Mouse (Mus musculus): Measurements from ENCODE around the gene Trappc10.

The Trappc10 gene

GRCm38 (mm10) chr10:78244438-78245224 lies at the start of gene Trappc10:
Gene Trappc10, minus strand, starts transcription at chr10:78244641.
- peak; percentile 91 for DNase-seq

GRCm38 (mm10) chr10:78293576-78293975 lies 49.1 kb upstream of the Trappc10 start:
- DNase-seq: peak; percentile 67

GRCm38 (mm10) chr10:78292381-78292780 lies 47.9 kb upstream of the Trappc10 start:
- DNase-seq: peak; percentile 67

DNA sequence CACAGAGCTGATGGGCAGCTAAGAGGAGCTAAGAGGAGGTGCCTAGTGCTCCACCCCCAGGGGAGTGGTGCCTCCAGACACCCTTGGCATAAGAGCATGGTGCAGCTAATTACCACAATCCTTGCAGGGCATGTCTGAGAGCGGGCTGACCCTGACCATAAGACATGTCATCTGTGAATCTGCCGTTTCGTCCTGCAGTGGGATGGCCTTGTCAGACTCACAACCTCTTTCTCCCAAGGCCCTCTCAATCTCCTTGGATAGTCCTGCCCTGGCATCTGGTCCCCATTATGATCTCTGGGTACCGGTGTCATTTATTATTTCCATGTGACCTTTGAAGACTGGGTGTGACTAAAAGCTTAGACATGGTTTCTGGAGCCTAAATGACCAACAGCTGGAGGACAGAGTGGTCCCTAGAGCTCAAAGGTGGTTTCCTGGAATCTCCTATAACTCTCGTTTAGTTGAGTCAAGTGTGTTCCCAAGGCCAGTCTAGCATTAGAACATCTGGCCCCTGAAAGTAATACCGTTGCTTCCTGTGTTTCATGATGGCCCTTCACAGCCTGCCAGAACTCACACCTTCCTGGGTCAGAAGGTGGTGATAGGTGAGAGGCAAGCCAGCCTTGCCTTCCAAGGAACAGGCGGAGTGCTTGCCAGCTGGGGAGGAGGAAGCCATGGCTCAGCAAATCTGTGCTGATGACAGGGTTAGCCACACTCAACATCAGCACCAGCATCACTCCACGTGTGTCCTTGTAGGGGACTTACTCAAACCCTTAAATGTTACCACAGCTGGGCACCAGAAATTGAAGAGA lies 46.5 kb upstream of the Trappc10 start:
- DNase-seq: no peak

DNA sequence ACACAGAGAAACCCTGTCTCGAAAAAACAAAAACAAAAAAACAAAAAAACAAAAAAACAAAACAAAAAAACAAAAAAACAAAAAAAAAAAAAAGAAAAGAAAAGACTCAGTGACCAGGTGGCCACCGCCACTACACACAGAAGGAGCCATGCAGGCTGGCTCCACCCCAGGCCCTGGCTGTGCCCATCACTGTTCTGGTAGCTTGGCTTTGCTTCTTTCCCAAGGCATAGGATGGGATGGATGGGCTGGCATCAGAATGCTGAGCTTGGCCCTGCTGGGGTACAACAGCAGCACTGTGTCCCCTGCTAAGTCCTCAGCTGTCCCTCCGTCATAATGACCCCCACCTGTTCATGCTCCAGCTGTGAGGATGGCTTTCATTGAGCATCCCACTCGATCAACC lies 44.5 kb upstream of the Trappc10 start:
- no peak for DNase-seq

GRCm38 (mm10) chr10:78288135-78288534 lies 43.7 kb upstream of the Trappc10 start:
- DNase-seq: no peak

DNA sequence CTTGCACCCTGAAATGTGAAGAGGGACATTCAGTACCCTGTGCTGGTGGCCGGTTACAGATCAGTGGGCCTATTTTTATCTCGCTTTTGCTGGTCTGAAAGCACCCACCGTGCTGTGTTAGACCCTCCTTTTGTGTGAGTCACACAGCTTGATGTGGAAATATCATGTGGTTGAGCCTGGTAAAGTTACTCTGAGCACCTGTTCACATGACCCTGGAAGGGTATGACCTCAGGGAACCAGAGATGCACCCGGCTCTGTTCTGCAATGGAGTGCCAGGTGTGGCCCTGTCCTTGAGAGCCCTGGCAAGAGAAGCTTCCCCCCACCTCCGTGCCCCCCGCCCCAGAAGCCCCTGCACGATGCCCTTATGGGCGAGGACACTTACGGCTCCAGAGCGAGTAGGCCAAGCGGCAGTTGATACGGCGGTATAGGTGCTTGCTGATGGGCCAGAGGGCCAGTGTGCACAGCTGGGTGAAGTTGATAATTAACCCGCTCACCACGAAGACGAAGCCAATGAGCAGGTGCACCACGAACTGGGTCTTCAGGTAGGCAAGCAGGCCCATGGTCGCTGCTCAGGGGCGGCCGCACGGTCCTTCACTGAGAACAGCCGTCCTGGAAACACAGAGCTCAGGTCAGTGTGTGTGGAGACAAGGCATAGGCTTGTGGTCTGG lies 43.2 kb upstream of the Trappc10 start:
- DNase-seq: peak; percentile 64

DNA sequence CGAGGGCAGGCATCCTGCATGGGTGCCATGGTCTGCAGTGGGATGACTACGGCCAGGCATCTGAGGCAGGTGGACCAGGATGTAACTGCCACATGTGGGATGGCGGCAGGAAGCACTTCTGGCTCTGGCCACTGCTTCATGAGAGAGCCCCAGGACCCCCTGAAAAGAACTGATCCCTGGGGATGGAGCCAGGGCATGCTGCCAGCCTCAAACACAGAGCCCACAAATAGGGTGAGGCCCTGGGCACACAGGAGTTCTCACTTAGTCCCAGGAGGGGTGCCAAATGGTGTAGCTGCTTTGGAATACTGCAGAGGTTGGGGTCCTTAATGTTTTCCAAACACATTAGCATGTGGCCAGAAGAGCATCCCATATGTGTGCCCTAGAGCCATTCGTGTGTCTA lies 41.5 kb upstream of the Trappc10 start:
- no peak for DNase-seq

GRCm38 (mm10) chr10:78285409-78285808 lies 41.0 kb upstream of the Trappc10 start:
- no peak for DNase-seq

- DNase-seq: no peak
Observed at GRCm38 (mm10) chr10:78284812-78285211, 40.4 kb upstream of the Trappc10 start.

DNA sequence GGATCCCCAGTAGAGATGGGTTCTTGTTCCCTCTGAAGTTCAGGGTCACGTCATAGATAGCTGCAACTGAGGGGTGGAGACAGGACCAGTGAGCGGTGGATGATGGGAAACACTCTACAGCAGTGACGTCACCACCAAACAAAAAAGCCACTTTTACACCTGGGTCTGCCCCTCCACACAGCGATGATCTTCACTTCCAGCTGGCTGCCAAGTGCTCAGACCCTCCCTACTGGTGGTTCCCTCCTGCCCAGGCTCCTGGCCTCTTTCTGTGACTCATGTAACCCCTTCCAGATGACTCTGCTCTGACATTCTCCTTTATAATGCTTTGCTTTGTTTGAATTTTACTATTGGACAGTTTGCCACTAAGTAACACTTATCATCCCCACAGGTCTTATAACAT lies 38.0 kb upstream of the Trappc10 start:
- no peak for DNase-seq

GRCm38 (mm10) chr10:78280486-78280885 lies 36.0 kb upstream of the Trappc10 start:
- peak; percentile 69 for DNase-seq

GRCm38 (mm10) chr10:78279210-78279609 lies 34.8 kb upstream of the Trappc10 start:
- DNase-seq: peak; percentile 71

DNA sequence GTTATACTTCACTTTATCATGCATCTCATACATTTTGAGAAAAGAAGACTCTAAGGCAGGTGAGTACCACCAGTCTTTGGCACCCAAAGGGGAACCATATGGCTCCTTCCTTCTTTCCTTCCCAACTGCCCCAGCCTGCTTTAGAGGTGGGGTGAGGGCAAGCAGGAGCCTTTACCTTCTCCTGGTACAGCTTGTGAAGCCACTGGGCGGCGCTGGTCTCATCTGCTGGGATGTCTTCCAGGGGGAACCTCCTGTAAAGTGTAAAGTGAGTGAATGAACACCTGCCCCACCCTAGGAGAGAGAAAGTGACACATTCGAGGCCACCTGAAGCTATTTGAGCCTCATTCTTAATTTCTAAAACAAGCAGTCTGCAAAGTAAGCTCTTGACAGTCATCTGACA lies 33.4 kb upstream of the Trappc10 start:
- DNase-seq: no peak

GRCm38 (mm10) chr10:78276242-78276641 lies 31.8 kb upstream of the Trappc10 start:
- DNase-seq: peak; percentile 48

DNA sequence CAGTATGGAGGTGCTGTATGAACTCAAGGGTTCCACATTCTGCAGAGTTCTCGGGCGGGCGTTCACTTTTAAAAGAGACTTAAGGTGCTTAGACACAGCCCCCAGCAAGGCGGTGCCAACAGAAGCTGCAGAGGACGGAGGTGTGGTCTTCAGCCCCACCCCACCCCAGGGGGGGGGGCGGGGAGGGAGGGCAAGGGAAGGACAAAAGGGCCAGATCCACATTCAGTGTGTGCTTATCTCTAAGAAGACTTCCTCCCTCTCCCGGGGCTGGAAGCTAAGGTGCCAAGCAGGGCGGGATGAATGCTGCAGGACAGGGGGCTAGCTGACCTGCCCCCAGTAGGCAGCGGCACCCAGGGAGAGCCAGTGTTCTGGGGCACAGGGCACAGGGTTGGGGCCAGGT lies 28.5 kb upstream of the Trappc10 start:
- no peak for DNase-seq

GRCm38 (mm10) chr10:78265881-78266280 lies 21.4 kb upstream of the Trappc10 start:
- DNase-seq: no peak

DNA sequence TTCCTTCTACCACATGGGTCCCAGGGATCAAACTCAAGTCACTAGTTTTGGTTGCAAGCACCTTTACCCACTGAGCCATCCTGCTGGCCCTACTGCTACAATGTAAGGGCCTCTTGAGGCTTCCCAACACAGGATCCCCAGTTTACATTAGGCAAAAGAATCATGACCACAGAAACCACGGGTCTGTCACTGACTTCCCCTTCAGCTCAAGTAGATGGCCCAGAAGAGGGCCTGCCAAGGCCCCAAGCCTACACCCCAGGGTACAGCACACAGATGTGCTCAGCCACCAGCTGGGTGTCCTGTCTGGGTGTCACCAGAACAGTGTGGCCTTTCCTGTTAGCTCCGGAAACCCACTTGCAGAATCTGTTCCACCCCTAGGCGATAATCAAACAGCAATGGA lies 20.3 kb upstream of the Trappc10 start:
- no peak for DNase-seq

DNA sequence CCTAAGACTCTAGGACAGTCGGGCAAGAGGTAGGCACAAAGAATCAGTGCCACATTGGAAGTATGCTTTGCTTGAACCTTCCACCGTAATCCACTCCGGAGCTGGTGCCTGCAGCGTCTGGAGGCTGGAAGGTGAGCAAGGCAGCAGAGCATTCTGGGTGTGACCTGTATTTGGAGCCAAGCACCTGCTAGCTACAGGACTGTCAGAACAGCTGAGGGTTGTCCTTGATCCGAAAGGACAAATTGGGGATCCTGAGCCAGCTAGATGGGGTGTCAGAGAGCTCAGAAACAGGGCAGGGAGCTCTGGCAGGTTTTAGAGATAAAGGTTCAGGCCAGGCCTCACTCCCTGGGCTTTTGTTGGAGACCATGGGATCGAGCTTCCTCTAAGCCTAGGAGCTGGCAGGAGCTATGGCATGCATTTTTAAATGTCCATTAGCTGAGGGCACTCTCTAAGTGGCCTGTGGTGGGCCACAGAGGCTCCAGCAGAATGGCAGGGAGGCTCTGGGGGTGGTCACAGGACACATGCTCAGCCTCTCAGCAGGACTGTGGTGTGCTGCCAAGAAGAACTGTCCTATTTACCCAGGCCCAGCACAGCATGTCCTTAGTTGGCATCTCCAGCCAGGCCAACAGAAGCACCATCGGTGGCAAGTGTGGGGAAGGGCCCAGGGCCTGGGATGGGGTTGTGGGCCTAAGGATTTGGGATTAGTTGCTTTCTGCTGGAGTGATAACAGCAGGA lies 16.6 kb upstream of the Trappc10 start:
- no peak for DNase-seq

- peak; percentile 41 for DNase-seq
Observed at GRCm38 (mm10) chr10:78260322-78260721, 15.9 kb upstream of the Trappc10 start.

DNA sequence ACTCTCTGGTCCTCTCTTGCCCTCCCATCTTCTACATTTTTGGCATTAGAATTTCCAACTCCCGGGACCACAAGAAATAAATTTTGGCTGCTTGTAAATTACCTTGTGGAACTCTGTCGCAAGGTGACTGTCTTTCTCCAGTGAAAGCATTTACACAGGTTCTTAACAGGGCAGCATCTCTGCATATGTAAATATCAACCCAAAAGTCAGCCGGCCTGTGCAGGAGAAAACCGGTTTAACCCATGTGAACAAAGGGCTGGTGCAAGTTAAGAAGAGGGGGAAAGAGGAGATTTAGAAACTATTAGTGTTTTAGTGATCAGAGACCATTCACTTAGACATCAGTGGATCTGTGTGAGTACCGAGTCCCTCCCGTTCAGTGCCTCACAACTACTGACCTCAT lies 15.3 kb upstream of the Trappc10 start:
- no peak for DNase-seq

DNA sequence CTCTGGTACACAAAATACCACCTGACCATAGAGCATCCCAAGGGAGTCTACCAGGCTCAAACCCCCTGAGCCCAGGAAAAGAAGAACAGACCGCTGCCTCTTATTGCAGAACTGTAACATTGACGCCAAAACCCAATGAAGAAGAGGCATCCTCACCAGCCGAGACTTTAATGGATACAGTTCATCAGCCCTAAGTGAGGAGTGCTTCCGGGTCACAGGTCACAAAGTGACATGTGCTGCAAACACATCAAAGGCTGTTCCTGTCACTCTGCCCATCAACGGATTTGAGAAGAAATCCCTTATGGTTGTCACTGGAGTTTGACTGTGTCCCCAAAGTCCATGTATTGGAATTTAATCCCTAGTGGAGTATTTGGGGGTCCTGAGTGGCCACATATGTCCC lies 14.8 kb upstream of the Trappc10 start:
- no peak for DNase-seq

- DNase-seq: no peak
Observed at GRCm38 (mm10) chr10:78258142-78258675, 13.8 kb upstream of the Trappc10 start.
